Mouse (Mus musculus) T-helper 1 cell (primary cell): ENCODE results near the gene Sdccag8.

Source experiments
- in situ Hi-C: fragments of 300-600 bp; cut with MboI, MseI; formaldehyde crosslinking; loops from one replicate; pipeline ENCODE4 v1.15.1; 2025; ENCODE audit warnings: high pct_unique_total_duplicates

Sdccag8 gene

GRCm38 (mm10) chr1:177007405-177007804, 192.9 kb downstream of the Sdccag8 start:
- in situ Hi-C loops: no loop called here

GRCm38 (mm10) chr1:177008777-177009176, 194.3 kb downstream of the Sdccag8 start:
- in situ Hi-C loops: no loop called here

- in situ Hi-C loops: no loop called here
Measured at GRCm38 (mm10) chr1:177010041-177010440, 195.6 kb downstream of the Sdccag8 start.

GRCm38 (mm10) chr1:177010607-177011302, 196.3 kb downstream of the Sdccag8 start:
- in situ Hi-C loops: no loop called here

- in situ Hi-C loops: no loop called here
Measured at GRCm38 (mm10) chr1:177011688-177012087, 197.2 kb downstream of the Sdccag8 start.

- in situ Hi-C loops: no loop called here
Measured at GRCm38 (mm10) chr1:177012774-177013173, 198.3 kb downstream of the Sdccag8 start.

- in situ Hi-C loops: no loop called here
Measured at GRCm38 (mm10) chr1:177013313-177013712, 198.9 kb downstream of the Sdccag8 start.

GRCm38 (mm10) chr1:177013776-177014175, 199.3 kb downstream of the Sdccag8 start:
- in situ Hi-C loops: no loop called here

GRCm38 (mm10) chr1:177014346-177014745, 199.9 kb downstream of the Sdccag8 start:
- in situ Hi-C loops: no loop called here

GRCm38 (mm10) chr1:177014921-177015439, 200.5 kb downstream of the Sdccag8 start:
- in situ Hi-C loops: no loop called here

- in situ Hi-C loops: no loop called here
Measured at GRCm38 (mm10) chr1:177015917-177016316, 201.5 kb downstream of the Sdccag8 start.

- in situ Hi-C loops: no loop called here
Measured at GRCm38 (mm10) chr1:177016729-177017128, 202.3 kb downstream of the Sdccag8 start.

GRCm38 (mm10) chr1:177018750-177019149, 204.3 kb downstream of the Sdccag8 start:
- in situ Hi-C loops: no loop called here

GRCm38 (mm10) chr1:177019668-177020067, 205.2 kb downstream of the Sdccag8 start:
- in situ Hi-C loops: no loop called here

- in situ Hi-C loops: no loop called here
Measured at GRCm38 (mm10) chr1:177022751-177023150, 208.3 kb downstream of the Sdccag8 start.

- in situ Hi-C loops: no loop called here
Measured at GRCm38 (mm10) chr1:177027706-177028105, 213.2 kb downstream of the Sdccag8 start.

- in situ Hi-C loops: no loop called here
Measured at GRCm38 (mm10) chr1:177029032-177029431, 214.6 kb downstream of the Sdccag8 start.

GRCm38 (mm10) chr1:177030669-177031068, 216.2 kb downstream of the Sdccag8 start:
- in situ Hi-C loops: no loop called here

- in situ Hi-C loops: no loop called here
Measured at GRCm38 (mm10) chr1:177031196-177031595, 216.7 kb downstream of the Sdccag8 start.

GRCm38 (mm10) chr1:177032233-177032632, 217.8 kb downstream of the Sdccag8 start:
- in situ Hi-C loops: no loop called here

- in situ Hi-C loops: no loop called here
Measured at GRCm38 (mm10) chr1:177035460-177035859, 221.0 kb downstream of the Sdccag8 start.

GRCm38 (mm10) chr1:177038383-177038782, 223.9 kb downstream of the Sdccag8 start:
- in situ Hi-C loops: no loop called here

- in situ Hi-C loops: no loop called here
Measured at GRCm38 (mm10) chr1:177039093-177039674, 224.7 kb downstream of the Sdccag8 start.
